Mouse (Mus musculus): ENCODE results near the gene Myrf. TPM values are rescaled to one million over a fixed set of nuclear protein-coding genes. Genes with fewer than 3 reads are reported as not detected.

The Myrf gene
- polyA plus RNA-seq, 1 experiment from 2014 or later = 0.03 TPM

DNA sequence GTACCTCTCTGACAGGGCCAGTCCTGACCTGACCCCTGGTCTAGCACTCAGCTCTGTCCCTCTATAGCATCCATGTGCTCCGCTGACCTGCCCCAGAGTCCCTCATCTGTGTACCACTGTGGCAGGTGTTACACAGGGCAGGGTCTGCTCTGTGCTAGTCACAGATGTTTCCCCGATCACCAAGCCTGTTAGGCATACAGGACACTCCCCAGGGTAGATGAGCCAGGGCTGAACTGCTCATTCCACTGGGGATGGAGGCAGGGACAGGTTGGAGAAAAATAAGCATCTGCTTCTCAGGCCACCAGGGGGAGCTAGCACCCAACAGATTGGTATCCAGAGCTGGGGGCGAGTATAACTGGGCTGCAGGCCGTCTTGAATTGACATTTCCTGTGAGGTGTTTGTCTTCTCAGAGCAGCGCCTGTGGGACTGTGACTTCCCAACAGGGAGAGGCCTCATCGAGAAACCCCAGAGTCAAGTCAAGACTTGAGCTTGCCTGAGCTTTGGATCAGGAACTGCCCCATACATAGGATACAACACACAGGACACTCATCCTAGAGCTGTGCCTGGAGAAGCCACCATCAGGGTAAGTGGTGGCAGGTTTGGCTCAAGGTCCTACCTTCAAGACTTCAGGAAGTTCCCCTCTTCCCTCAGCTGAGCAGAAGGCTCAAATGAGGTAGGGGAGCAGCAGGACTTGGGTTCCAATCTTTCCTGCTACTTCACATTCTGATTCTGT, 17.9 kb upstream of the Myrf start:
- peak; percentile 75 for DNase-seq (ENCODE audit: low spot score)

DNA sequence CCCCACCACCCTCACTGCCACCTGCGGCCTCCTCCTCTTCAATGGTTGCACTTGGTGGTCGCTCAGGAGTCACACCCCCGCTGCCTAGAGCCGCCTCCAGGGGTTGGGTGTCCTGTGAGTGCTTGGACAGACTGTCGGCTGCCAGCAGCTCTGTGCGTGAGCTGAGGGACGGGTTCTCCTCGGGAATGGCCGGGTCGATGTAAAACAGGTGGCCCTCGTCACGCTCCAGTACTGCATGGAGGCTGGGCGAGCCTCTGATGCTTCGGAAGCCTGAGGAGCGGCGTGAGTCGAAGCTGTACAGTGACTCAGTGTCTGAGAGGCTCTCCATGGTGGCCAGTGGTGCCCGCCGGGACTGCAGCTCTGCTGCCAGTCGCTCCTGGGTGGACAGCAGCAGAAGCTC, 7.6 kb upstream of the Myrf start:
- DNase-seq (ENCODE audit: low spot score) = no peak

DNA sequence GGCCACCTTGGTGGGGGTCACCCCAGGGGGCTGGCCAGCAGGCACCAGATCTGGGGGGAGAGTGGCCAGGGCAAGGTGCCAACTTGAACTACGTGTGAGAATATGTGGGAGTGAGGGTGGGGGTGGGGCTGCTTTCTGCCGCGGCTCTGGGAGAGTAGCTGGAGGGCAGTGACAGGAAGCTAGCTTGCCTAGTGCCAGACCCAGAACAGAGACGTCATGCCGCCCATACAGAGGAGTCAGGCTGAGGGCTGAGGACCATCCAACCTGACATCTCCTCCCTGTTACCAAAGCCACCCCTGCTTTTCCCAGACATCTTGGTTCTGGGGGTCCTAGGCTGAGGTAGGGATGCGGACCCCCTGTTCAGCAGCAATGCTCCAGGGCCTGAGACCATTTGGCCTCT, 6.6 kb upstream of the Myrf start:
- no peak for DNase-seq (ENCODE audit: low spot score)

DNA sequence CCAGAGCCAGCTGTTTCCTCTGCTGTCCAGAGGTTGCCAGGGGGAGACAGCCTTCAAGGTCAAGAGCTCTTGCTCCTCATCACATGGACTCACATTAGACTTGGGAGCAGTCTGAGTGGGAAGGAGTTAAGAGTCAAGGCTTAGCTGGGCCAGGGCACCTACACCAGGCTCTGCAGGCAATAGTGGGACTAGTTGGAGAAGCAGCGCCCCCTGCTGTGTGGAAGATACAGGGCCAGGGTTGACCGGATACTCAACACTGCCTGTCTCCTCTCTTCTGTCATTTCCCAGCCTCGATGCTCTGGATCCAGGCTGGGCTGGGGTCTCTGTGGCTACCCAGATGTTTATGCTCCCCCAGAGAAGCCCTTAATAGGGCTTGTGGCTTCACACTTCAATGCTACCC, 3.6 kb upstream of the Myrf start:
- DNase-seq (ENCODE audit: low spot score) = peak; percentile 45

DNA sequence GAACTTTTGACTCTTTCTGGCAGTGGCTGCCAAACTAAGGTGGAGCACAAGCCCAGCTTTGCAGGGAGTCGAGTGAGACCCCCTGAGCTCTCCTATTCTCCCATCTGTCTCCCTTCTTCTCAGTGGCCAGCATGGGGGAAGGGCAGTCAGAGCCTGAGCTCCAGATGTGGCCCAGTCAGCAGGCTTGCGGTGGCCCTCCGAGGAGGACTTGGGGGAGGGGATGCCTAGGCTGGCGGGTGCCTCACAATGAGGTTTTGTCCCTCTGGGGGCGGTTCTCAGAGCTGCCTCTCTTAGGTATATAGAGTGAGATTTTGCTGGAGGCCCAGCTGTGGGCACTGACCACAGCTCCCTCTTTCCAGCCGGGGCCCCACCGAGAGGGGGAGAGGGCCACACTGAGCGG, 2.4 kb upstream of the Myrf start:
- no peak for DNase-seq (ENCODE audit: low spot score)

DNA sequence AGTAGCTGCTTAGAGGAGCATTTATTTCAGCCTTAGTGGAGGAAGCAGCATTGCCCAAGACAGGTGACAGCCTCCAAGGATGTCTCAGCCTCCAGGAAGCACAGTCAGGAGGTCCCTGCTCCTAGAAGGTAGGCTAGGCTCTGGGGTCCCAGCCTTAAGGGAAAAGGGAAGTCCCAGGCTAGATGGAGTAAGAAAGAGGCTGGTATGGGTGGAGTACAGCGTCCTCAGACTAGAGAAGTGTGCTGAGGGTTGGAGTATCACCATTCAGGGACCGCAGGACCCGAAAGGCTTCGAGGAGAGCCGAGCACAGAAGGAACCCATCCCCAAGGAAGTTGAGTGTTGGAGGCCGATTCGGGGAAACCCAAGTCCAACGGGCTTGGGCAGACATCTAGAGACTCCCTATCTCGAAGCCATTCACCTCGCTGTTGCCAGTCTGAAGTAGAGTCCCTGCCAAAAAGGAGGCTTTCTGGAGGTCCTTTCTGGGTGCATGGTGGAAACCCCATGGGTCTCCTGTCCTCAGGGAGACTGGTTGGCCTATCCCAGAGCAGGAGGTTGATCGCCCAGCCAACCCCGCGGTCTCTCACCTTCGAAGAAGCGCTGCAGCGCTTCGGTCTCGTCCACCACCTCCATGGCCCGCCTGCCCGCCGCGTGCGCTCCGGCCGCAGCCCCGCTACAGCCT, 434 bp downstream of the Myrf start:
- DNase-seq (ENCODE audit: low spot score) = peak; percentile 32

DNA sequence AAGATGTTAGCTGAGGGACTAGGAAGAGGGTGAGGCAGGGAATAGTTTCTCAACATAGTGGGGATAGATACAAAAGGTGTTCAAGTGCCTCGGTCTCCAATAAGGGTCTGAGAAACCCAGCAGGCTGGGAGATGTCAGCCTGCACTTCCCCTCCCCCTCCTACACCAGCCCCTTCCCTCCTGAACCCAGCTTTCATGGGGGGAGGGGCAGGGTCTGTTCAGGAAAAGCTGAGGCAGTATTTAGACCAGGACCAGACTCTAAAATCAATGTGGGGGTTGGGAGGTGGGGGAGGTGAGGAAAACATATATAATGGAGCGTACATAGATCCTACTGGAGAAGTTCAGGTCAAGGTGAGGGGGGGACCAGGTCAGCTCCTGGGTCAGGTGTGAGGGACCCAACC, 1.1 kb downstream of the Myrf start:
- DNase-seq (ENCODE audit: low spot score) = no peak

DNA sequence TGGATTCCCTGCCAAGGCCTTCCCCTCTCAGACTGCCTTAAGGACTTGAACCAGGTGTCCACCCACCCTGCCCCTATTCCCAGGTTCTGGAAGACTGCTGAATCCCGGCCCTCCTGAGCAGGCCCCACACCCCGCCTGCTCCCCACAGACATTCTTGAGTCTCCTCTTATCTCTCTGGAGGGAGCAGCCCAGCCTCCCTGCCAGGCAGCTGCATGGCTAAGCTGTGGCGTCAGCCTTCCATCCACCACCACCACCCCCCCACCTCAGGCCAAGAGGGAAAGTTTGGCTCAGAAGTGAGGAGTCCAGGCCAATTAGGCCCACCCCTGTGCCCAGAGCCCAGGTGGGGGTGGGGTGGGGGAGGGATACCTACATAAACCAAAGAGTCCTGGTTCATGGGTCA, 2.1 kb downstream of the Myrf start:
- DNase-seq (ENCODE audit: low spot score) = no peak

DNA sequence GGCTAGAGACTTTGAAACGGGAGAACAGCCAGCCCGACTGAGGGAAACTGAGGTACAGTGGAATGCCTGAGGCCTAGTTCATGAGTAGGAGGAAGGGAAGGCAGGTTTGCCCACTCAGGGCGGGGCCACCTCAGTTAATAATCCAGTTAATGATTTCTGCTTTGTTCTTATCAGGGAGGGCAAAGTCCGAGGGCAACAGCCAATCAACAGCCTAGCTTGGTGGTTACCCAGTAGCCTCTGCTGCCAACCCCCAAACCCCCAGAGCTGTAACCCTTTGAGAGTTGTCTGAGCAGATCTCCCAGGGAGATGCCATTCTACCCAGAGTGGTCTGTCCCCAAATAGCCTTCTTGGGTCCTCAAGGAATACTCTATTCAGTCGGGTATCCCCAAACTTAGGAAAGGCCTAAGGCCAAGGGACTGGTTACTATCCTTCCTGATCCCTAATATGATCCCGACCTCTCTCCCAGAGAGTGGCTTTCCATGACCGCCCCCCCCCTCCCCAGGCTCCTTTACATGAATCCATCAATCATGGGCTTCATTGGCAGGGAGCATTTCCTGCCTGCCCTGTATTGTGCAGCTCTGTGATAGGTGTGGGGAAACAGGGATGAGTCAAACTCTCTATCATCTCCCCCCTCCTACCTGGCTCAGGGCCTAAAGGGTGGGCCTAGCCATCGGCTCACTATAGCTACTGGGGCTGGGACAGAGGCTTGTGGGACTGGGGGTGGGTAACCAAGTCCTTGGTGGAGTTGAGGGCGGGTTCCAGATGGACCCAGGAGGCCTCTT, 4.6 kb downstream of the Myrf start:
- DNase-seq (ENCODE audit: low spot score) = no peak

DNA sequence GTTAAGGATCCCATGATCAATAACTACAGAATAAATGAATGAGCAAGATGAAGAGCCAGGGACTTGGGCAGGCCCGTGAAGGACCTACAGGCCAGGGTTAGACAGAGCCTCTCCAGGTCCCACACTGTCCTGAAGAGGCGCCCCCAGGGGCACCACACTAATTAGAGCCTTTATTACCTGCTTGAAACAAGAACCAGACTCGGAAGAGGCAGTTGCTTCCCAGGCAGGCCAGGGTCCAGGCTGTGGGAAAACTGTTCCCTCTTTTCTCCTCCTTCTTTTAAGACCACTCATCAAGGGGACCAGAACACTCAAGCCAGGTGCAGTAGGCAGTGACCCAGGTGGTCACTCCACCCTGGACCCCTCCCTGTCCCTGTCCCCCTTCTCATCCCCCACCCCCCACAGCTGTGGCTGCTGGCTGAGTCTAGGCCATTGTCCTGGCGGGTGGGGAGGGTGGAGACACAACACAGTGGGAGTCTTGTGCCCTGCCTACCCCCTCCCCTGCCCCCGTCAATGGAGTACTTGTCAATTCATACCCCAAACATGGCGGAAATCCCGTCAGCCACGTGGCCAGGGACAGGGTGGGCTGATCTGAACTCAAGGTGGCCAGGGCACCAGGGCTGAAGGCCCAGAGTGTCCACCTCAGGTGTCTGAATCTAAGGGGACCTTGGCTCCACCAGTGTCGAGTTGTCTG, 8.1 kb downstream of the Myrf start:
- DNase-seq (ENCODE audit: low spot score) = no peak

DNA sequence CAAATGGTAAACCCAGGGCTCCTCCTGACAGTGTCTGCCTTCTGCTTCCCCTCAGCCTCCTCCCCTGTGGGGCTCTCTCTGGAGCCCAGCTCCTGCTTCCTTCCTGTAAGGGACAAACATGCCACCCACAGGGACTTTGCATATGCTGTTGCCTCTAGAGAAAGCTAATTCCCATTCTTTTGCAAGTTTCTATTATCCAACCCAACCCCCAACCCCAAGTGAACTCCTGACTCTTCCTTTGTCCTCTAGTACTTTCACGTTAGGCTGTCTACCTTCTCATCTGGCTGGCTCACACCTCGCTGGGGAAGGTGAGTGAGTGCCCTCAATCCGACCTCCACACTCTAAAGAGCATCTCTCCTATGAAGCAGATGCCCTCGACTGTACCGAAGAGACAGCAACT, 8.7 kb downstream of the Myrf start:
- no peak for DNase-seq (ENCODE audit: low spot score)

DNA sequence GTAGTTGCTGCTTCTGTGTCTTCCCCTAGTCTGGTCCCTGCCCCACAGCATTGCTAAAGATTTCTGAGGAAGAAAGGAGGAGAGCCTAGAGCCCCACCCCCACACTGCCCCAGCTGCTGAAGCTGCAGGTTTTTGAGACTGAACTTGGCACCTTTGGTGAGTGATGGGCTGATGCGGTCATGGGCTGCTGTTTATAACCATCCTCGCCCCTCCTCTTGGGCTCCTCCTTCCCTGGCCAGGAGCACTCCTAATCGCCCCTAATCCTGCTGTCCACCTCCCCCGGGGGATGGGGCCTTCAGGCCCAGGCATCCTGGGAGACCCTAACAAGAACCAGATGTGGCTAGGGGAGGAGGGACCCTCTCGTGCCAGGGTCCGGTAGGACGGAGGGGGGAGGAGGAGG, 9.5 kb downstream of the Myrf start:
- DNase-seq (ENCODE audit: low spot score) = no peak

DNA sequence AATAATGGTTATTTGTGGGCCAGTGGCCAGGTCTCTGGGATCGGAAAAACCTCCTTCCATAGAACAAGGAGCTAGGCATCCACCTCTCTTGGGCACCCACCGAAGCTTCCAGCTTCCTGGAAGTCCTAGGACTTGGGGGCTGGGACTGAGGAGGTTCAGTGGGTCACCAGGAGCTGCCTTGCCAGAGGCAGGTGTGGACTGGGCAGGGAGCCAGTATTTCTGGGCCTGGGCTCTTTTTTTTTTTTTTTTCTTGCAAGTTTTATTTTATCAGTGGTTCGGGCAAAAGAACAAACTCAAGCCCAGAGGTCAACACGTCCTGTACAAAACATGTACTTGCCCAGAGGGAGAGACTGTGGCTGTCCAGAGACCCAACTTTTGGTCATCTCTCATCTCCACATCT, 14.8 kb downstream of the Myrf start:
- no peak for DNase-seq (ENCODE audit: low spot score)

DNA sequence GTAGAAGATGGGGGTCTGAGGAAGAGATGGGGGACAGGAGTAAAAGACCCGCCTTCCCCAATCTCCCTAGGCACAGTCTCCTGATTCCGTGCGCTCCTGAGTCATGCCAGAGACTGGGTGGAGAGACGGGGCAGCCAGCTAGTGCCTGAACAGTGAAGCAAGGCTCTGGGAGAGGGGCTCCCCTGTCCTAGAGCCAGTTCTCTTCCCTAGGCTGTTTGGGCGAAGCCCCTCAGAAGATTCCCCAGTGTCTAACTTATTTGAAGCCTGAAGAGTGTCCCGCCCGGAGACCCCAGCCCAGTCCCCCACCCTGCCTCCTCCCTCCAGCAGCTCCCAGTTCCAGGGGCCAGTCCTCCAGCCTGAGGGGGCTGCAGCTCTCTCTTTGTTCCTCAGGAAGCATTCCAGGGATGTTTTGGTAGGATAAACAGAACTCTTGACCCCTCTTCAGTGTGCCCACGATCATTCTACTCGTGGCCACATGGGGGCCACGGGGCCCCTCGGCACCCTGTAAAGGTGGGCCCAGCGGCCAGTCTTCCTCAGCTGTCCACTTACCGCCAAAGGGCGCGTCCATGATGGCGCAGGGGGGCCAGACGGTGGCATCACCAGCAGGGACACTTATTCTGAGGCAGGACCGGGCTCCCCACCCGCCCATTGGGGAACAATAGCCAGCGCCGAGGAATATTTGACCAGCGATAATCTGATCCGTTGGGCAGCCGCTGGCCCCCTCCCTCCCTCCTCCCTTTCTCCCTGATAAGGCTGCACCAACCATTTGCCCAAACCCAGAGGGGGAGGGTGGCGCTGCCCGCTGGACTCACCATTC, 15.7 kb downstream of the Myrf start:
- no peak for DNase-seq (ENCODE audit: low spot score)

DNA sequence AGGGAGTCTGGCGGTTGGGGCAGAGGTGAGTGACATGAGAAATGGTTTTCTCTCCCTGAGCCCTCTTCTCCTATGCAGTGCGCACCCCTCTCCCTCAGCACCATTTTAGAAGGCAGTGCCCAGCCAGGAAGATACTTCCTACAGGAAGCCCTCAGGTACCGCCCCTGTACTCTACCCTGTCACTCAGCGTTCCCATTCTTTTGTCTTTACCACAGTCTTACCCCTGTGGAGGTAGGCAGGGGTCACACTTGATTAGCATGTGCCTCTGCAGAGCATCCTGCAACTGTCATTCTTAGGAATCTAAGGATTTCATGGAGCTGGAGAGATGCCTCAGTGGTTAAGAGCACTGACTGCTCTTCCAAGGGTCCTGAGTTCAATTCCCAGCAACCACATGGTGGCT, 17.0 kb downstream of the Myrf start:
- no peak for DNase-seq (ENCODE audit: low spot score)

DNA sequence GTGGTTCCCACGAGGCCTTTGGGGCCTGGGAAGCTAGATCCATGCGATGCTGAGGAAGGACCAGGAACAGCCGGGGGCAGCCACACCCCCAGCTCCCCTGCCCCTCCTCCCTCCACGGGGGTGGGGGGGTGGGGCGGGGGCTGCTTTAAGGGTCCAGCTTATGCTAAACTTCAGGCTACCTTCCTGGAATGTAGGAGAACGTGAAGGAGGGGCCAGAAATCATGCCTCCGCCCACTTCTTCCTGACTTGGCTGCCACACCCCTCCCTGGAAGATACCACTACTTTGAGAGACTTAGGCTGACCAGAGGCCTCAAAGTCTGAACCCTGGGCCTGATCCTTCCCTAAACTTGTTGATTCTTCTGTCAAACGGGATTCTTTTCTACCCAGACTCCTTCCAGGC, 17.9 kb downstream of the Myrf start:
- DNase-seq (ENCODE audit: low spot score) = no peak

DNA sequence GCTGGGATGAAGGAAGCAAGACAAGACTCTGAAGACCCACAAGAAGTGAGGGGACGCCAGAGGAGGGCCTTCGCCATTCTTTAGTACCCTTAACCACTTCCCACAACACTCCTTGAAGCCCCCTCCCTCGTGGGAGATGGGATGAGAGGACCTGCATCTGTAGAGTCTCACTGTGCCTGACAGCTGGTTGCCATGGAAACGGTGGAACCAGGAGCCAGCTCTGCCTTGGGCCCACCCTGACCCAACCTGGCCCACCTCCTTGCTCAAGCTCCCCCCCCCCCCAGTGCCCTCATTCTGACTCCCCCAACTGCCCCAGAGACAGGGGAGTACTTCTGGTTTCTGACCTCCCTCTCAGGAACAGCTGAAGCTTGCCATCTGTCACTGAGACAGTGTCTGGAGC, 19.0 kb downstream of the Myrf start:
- no peak for DNase-seq (ENCODE audit: low spot score)

DNA sequence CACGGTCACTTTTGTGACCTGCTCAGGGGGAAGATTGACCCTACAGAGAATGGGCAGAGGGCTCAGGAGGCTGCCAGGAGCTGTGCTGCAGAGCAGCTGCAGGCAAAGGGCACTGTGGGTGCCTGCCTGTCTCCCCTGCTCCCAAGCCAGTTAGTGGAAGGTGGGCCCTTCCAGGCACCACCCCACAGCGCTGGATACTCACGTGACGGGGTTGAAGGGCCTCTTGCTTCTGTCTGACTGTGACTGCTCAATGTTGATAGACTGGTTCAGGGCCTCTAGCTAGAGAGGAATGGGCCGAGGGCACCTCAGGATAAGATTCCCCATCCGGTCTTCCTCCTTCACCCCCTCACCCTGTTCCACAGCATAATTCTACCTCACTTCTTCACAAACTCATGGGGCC, 21.0 kb downstream of the Myrf start:
- no peak for DNase-seq (ENCODE audit: low spot score)

DNA sequence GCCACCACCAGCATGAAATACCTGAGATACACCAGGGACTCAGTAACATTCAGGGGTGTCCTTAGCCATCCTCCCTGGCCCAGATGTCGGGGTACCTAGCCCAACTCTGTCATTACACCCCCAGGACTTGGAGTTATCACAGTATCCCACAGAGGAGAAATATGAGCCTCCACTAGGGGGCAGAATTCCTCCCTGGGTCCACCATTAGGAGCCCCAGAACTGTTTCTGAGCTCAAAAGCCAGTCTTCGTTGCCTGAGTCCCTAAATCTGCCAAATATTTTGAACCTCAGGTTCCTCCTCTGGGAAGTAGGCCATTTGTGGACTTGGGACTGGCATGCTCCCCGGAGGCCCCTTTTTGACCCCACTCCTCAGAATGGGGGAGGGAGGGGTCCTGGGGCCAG, 21.4 kb downstream of the Myrf start:
- DNase-seq (ENCODE audit: low spot score) = peak; percentile 49

DNA sequence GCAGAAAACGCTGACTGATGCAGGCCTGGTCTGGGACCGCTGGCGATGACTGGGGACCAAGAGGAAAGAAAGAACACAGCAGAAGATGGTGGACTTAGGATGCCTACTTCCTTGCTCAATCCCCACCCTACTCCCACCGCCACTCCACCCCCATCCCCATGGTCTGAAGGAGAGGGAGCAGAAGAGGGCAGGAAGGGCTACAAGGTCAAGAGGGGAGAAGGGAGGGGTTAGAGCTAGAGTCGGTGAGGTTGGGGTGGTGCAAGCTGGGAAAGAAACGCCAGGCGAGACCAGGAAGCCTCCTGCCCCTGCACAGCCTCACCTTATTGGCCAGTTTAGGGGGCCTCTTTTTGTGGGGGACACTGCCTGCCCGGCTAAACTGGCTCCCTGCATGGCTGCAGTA, 24.4 kb downstream of the Myrf start:
- DNase-seq (ENCODE audit: low spot score) = no peak

Data from thymus, postnatal 0 days (tissue).